Mouse (Mus musculus): ENCODE measurements around the gene Cep152.

DNA sequence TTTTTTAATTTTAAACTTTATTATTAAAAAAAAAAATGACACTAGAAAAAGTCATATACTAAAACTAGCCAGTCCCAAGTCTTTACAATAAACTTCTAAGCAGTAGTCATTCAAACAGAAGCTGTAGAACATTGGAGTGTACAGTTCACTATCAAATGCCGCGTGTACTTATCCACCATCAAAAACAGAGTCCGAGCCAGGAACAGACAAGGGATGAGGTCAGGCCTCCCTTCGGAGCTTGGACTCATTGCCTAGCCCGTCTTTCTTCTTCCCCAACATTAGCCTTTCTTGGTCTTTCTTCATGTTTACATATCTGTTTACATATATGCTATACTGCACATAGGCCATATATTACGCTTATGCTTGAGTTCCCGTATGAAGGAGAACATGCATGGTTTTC, 9.5 kb downstream of the Cep152 start:
- no peak for TF ChIP-seq CTCF (IDR thresholded peaks at IDR 0.05)
- TF ChIP-seq POLR2A (IDR thresholded peaks at IDR 0.05; ENCODE audit: insufficient read depth, low read depth, low read length): no peak
- no peak for TF ChIP-seq EP300 (IDR thresholded peaks at IDR 0.05; ENCODE audit: insufficient read depth, low read depth, low read length)
